Mouse (Mus musculus): ENCODE data around the gene Atxn7l3.

- TF ChIP-seq HCFC1 (IDR thresholded peaks at IDR 0.05; ENCODE audit: borderline replicate concordance, insufficient read depth, low read length), result no peak
- no peak for TF ChIP-seq ZNF384 (IDR thresholded peaks at IDR 0.05; ENCODE audit: low read depth, low read length)
Observed at GRCm38 (mm10) chr11:102295598-102296471, 596 bp downstream of the Atxn7l3 start.
